Mouse (Mus musculus): ENCODE data around the gene Creb3l2. TPM values are rescaled to one million over a fixed set of nuclear protein-coding genes. Genes with fewer than 3 reads are reported as not detected.

Creb3l2 gene
- polyA plus RNA-seq, 1 experiment from 2014 or later: 16.3 TPM

- H3K4me2 ChIP-seq (ENCODE audit: low read depth, low read length): no peak overlapping the region
- no peak for DNase-seq (ENCODE audit: low spot score)
- no peak overlapping the region for H3K9ac ChIP-seq (replicated peaks; ENCODE audit: low read length)
- H3K9me3 ChIP-seq (replicated peaks; ENCODE audit: control insufficient read depth, low read length): no peaks in the 10 kb centered on the region
- no peaks in the 10 kb centered on the region for H3K27me3 ChIP-seq (ENCODE audit: control insufficient read depth, insufficient read depth, low read length)
- WGBS: 56% methylated on average over 8 of the region's 8 CpGs
- H3K27ac ChIP-seq (replicated peaks; ENCODE audit: low read depth, low read length): no peak overlapping the region
- no peaks in the 10 kb centered on the region for H3K4me1 ChIP-seq (ENCODE audit: control insufficient read depth, insufficient read depth, low read length)
- H3K4me3 ChIP-seq (ENCODE audit: low read depth, low read length): no peak overlapping the region
- H3K36me3 ChIP-seq (replicated peaks; ENCODE audit: control insufficient read depth, insufficient read depth, low read depth, low read length): no peaks in the 10 kb centered on the region
- no peak for ATAC-seq (replicated peaks; ENCODE audit: insufficient number of reproducible peaks, low FRiP score, low TSS enrichment, low read depth)
Observed at GRCm38 (mm10) chr6:37326603-37326955, 115.4 kb downstream of the Creb3l2 start.

GRCm38 (mm10) chr6:37325906-37326602 is 115.9 kb downstream of the Creb3l2 start:
- H3K27ac ChIP-seq (replicated peaks; ENCODE audit: low read depth, low read length): no peak overlapping the region
- no peak overlapping the region for H3K4me3 ChIP-seq (ENCODE audit: low read depth, low read length)
- 87% methylated on average over 9 of the region's 9 CpGs for WGBS
- H3K9ac ChIP-seq (replicated peaks; ENCODE audit: low read length): no peak overlapping the region
- H3K4me1 ChIP-seq (ENCODE audit: control insufficient read depth, insufficient read depth, low read length): no peaks in the 10 kb centered on the region
- no peaks in the 10 kb centered on the region for H3K36me3 ChIP-seq (replicated peaks; ENCODE audit: control insufficient read depth, insufficient read depth, low read depth, low read length)
- ATAC-seq (replicated peaks; ENCODE audit: insufficient number of reproducible peaks, low FRiP score, low TSS enrichment, low read depth) (no peak), DNase-seq (ENCODE audit: low spot score) (no peak)
- H3K27me3 ChIP-seq (ENCODE audit: control insufficient read depth, insufficient read depth, low read length): no peaks in the 10 kb centered on the region
- H3K4me2 ChIP-seq (ENCODE audit: low read depth, low read length): no peak overlapping the region
- H3K9me3 ChIP-seq (replicated peaks; ENCODE audit: control insufficient read depth, low read length): no peaks in the 10 kb centered on the region

GRCm38 (mm10) chr6:37325076-37325475 is 116.9 kb downstream of the Creb3l2 start:
- Histone ChIP-seq H3K9ac (replicated peaks; ENCODE audit: low read length) (no peak overlapping the region), H3K36me3 (replicated peaks; ENCODE audit: control insufficient read depth, insufficient read depth, low read depth, low read length) (no peaks in the 10 kb centered on the region), H3K27ac (replicated peaks; ENCODE audit: low read depth, low read length) (no peak overlapping the region), H3K4me2 (ENCODE audit: low read depth, low read length) (no peak overlapping the region), H3K4me3 (ENCODE audit: low read depth, low read length) (no peak overlapping the region), H3K4me1 (ENCODE audit: control insufficient read depth, insufficient read depth, low read length) (no peaks in the 10 kb centered on the region), H3K9me3 (replicated peaks; ENCODE audit: control insufficient read depth, low read length) (no peaks in the 10 kb centered on the region), H3K27me3 (ENCODE audit: control insufficient read depth, insufficient read depth, low read length) (no peaks in the 10 kb centered on the region)
- ATAC-seq (replicated peaks; ENCODE audit: insufficient number of reproducible peaks, low FRiP score, low TSS enrichment, low read depth) (no peak), DNase-seq (ENCODE audit: low spot score) (no peak)
- 80% methylated on average over 3 of the region's 3 CpGs for WGBS

GRCm38 (mm10) chr6:37322641-37323040 is 119.3 kb downstream of the Creb3l2 start:
- DNase-seq (ENCODE audit: low spot score): no peak
- H3K9me3 ChIP-seq (replicated peaks; ENCODE audit: control insufficient read depth, low read length): no peaks in the 10 kb centered on the region
- H3K27me3 ChIP-seq (ENCODE audit: control insufficient read depth, insufficient read depth, low read length): no peaks in the 10 kb centered on the region
- H3K27ac ChIP-seq (replicated peaks; ENCODE audit: low read depth, low read length): no peak overlapping the region
- no peak overlapping the region for H3K9ac ChIP-seq (replicated peaks; ENCODE audit: low read length)
- H3K4me2 ChIP-seq (ENCODE audit: low read depth, low read length): no peak overlapping the region
- no peaks in the 10 kb centered on the region for H3K4me1 ChIP-seq (ENCODE audit: control insufficient read depth, insufficient read depth, low read length)
- no peaks in the 10 kb centered on the region for H3K36me3 ChIP-seq (replicated peaks; ENCODE audit: control insufficient read depth, insufficient read depth, low read depth, low read length)
- WGBS: 94% methylated on average over 7 of the region's 7 CpGs
- ATAC-seq (replicated peaks; ENCODE audit: insufficient number of reproducible peaks, low FRiP score, low TSS enrichment, low read depth): no peak
- H3K4me3 ChIP-seq (ENCODE audit: low read depth, low read length): no peak overlapping the region

DNA sequence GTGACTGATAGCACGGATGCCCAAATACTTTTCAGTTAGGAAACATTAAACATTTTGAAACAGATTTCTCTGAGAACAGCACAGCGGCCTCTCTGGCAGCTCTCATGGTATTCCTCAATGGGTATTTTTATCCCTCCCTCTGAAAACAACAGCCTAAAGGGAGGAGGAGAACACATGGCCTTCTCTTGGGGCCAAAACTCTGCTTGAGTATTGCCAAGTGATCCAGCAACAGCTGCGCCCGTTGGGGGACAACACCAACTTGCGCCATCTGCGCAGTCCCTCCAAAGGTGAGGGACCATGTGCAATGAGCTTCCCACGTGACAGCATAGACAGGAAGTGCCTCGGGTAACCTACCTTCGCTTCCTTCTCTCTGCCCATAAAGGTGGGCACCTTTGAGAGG is 119.9 kb downstream of the Creb3l2 start:
- Histone ChIP-seq H3K27me3 (ENCODE audit: control insufficient read depth, insufficient read depth, low read length) (no peaks in the 10 kb centered on the region), H3K4me2 (ENCODE audit: low read depth, low read length) (no peak overlapping the region), H3K27ac (replicated peaks; ENCODE audit: low read depth, low read length) (no peak overlapping the region), H3K9ac (replicated peaks; ENCODE audit: low read length) (no peak overlapping the region), H3K4me1 (ENCODE audit: control insufficient read depth, insufficient read depth, low read length) (no peaks in the 10 kb centered on the region), H3K9me3 (replicated peaks; ENCODE audit: control insufficient read depth, low read length) (no peaks in the 10 kb centered on the region), H3K36me3 (replicated peaks; ENCODE audit: control insufficient read depth, insufficient read depth, low read depth, low read length) (no peaks in the 10 kb centered on the region), H3K4me3 (ENCODE audit: low read depth, low read length) (no peak overlapping the region)
- WGBS: 88% methylated on average over 9 of the region's 9 CpGs
- no peak for DNase-seq (ENCODE audit: low spot score)
- no peak for ATAC-seq (replicated peaks; ENCODE audit: insufficient number of reproducible peaks, low FRiP score, low TSS enrichment, low read depth)

DNA sequence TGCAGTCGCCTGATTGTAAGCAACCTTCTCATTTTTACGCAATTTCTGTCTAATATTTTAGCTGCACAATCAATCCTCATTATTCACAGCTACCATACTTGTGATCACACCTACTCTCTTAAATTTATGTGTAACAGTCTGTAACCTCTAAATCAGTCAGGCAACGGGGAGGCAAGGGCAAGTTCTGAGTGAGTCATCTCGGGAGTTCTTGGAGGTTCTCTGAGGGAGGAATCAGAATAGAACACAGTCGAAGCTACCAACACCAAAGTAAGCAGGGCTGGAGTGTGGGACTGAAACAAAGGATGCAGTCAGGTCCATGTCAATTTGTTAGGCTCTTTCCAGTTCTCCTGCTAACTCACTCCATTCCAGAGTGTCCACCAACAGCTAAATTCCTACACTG is 124.0 kb downstream of the Creb3l2 start:
- H3K27ac ChIP-seq (replicated peaks; ENCODE audit: low read depth, low read length): no peak overlapping the region
- no peak overlapping the region for H3K4me3 ChIP-seq (ENCODE audit: low read depth, low read length)
- 82% methylated on average over 5 of the region's 5 CpGs for WGBS
- H3K9me3 ChIP-seq (replicated peaks; ENCODE audit: control insufficient read depth, low read length): no peaks in the 10 kb centered on the region
- no peaks in the 10 kb centered on the region for H3K36me3 ChIP-seq (replicated peaks; ENCODE audit: control insufficient read depth, insufficient read depth, low read depth, low read length)
- no peaks in the 10 kb centered on the region for H3K27me3 ChIP-seq (ENCODE audit: control insufficient read depth, insufficient read depth, low read length)
- H3K4me1 ChIP-seq (ENCODE audit: control insufficient read depth, insufficient read depth, low read length): no peaks in the 10 kb centered on the region
- H3K4me2 ChIP-seq (ENCODE audit: low read depth, low read length): no peak overlapping the region
- DNase-seq (ENCODE audit: low spot score) (no peak), ATAC-seq (replicated peaks; ENCODE audit: insufficient number of reproducible peaks, low FRiP score, low TSS enrichment, low read depth) (no peak)
- H3K9ac ChIP-seq (replicated peaks; ENCODE audit: low read length): no peak overlapping the region

GRCm38 (mm10) chr6:37315440-37315839 is 126.5 kb downstream of the Creb3l2 start:
- Histone ChIP-seq H3K4me2 (ENCODE audit: low read depth, low read length) (no peak overlapping the region), H3K27ac (replicated peaks; ENCODE audit: low read depth, low read length) (no peak overlapping the region), H3K9me3 (replicated peaks; ENCODE audit: control insufficient read depth, low read length) (no peaks in the 10 kb centered on the region), H3K9ac (replicated peaks; ENCODE audit: low read length) (no peak overlapping the region), H3K4me3 (ENCODE audit: low read depth, low read length) (no peak overlapping the region), H3K36me3 (replicated peaks; ENCODE audit: control insufficient read depth, insufficient read depth, low read depth, low read length) (no peaks in the 10 kb centered on the region), H3K4me1 (ENCODE audit: control insufficient read depth, insufficient read depth, low read length) (no peaks in the 10 kb centered on the region), H3K27me3 (ENCODE audit: control insufficient read depth, insufficient read depth, low read length) (no peaks in the 10 kb centered on the region)
- ATAC-seq (replicated peaks; ENCODE audit: insufficient number of reproducible peaks, low FRiP score, low TSS enrichment, low read depth): no peak
- DNase-seq (ENCODE audit: low spot score): no peak

GRCm38 (mm10) chr6:37310601-37311000 is 131.3 kb downstream of the Creb3l2 start:
- no peaks in the 10 kb centered on the region for H3K36me3 ChIP-seq (replicated peaks; ENCODE audit: control insufficient read depth, insufficient read depth, low read depth, low read length)
- no peaks in the 10 kb centered on the region for H3K9me3 ChIP-seq (replicated peaks; ENCODE audit: control insufficient read depth, low read length)
- DNase-seq (ENCODE audit: low spot score) (no peak), ATAC-seq (replicated peaks; ENCODE audit: insufficient number of reproducible peaks, low FRiP score, low TSS enrichment, low read depth) (no peak)
- H3K27me3 ChIP-seq (ENCODE audit: control insufficient read depth, insufficient read depth, low read length): no peaks in the 10 kb centered on the region
- H3K9ac ChIP-seq (replicated peaks; ENCODE audit: low read length): no peak overlapping the region
- no peak overlapping the region for H3K4me3 ChIP-seq (ENCODE audit: low read depth, low read length)
- WGBS: 91% methylated on average over 4 of the region's 4 CpGs
- no peak overlapping the region for H3K27ac ChIP-seq (replicated peaks; ENCODE audit: low read depth, low read length)
- H3K4me2 ChIP-seq (ENCODE audit: low read depth, low read length): no peak overlapping the region
- H3K4me1 ChIP-seq (ENCODE audit: control insufficient read depth, insufficient read depth, low read length): no peaks in the 10 kb centered on the region

Measured in embryonic facial prominence, embryonic 11.5 days (tissue).